27 mouse cellular contexts compared by ENCODE assay signal in genomic region chr12:84155523-84155871, GRCm38 (mm10). TPM values are rescaled to one million over a fixed set of nuclear protein-coding genes. Genes with fewer than 3 reads are reported as not detected.
A peak's percentile ranks its signal among the peaks of the same experiment; 100 is the strongest.
DNase-seq lines count a peak whose midpoint lies in the region; ATAC-seq lines count a peak whose summit lies in the region.
"Had no signal": no experiment of that assay in that cellular context is flagged by ENCODE, and none has a peak within 500 bp of the region (broad histone marks: within the 10 kb centered on the region; RNA-seq: fewer than 3 reads in every experiment).

No protein-coding gene starts in this region.

- ATAC-seq in heart, embryonic 11.5 days (replicated peaks; ENCODE audit: insufficient number of reproducible peaks, low FRiP score, low TSS enrichment), result no peak
- ATAC-seq in heart, embryonic 16.5 days (replicated peaks; ENCODE audit: extremely low read depth, insufficient read depth, low FRiP score), result no peak
- ATAC-seq: forebrain, embryonic 15.5 days; intestine, embryonic 15.5 days had no signal

- no peak overlapping the region for H3K4me2 ChIP-seq in heart, embryonic 11.5 days
- H3K4me2 ChIP-seq in heart, embryonic 16.5 days (ENCODE audit: low read depth, low read length), result no peak overlapping the region
- H3K4me2 ChIP-seq: forebrain, embryonic 15.5 days; intestine, embryonic 15.5 days; kidney, embryonic 15.5 days; liver, embryonic 13.5 days; midbrain, embryonic 11.5 days; neural tube, embryonic 12.5 days had no signal

- DNase-seq in heart, adult 11 months, result peak; percentile 91
- DNase-seq in heart, postnatal 25 days (ENCODE audit: low spot score), result no peak
- DNase-seq in brain, adult 2 months (ENCODE audit: low read depth, low spot score), result peak; percentile 78
- DNase-seq in cerebellum, adult 11-12 months, result peak; percentile 65
- DNase-seq in neural tube, embryonic 10.5 days (ENCODE audit: extremely low spot score, low spot score), result no peak
- no peak for DNase-seq in frontal cortex, postnatal 10 days (ENCODE audit: low spot score in 2 of 2)
- DNase-seq: B cell, adult 2 months; kidney, postnatal 4 days; layer of hippocampus, adult 9-11 months; liver, embryonic 13.5 days; lung, adult 2 months; right cerebral cortex, postnatal 25 days; spleen, adult 18-20 months had no signal

- no peak overlapping the region for H3K4me3 ChIP-seq in heart, embryonic 11.5 days (ENCODE audit: low read depth, low read length)
- H3K4me3 ChIP-seq in heart, embryonic 16.5 days (ENCODE audit: low read length), result no peak overlapping the region
- H3K4me3 ChIP-seq: embryonic facial prominence, embryonic 10.5 days; forebrain, embryonic 15.5 days; hindbrain, embryonic 10.5 days; intestine, embryonic 15.5 days; kidney, embryonic 15.5 days; left cerebral cortex, adult 2 months; liver, embryonic 13.5 days; neural tube, embryonic 12.5 days had no signal

- peaks cover 40% of the 10 kb centered on the region for H3K36me3 ChIP-seq in heart, embryonic 11.5 days (ENCODE audit: control insufficient read depth, insufficient read depth, low read length)
- peaks cover 47% of the 10 kb centered on the region for H3K36me3 ChIP-seq in heart, embryonic 16.5 days (ENCODE audit: control insufficient read depth, insufficient read depth)

- intact Hi-C loops in heart, postnatal 25 days (cut with DNase I), result no loop called here

- no peaks in the 10 kb centered on the region for H3K27me3 ChIP-seq in heart, embryonic 11.5 days (ENCODE audit: control insufficient read depth, insufficient read depth, low read length)
- no peaks in the 10 kb centered on the region for H3K27me3 ChIP-seq in heart, embryonic 16.5 days (ENCODE audit: control insufficient read depth, insufficient read depth, low read length)
- H3K27me3 ChIP-seq: CH12.LX; forebrain, embryonic 15.5 days; intestine, embryonic 15.5 days; kidney, embryonic 15.5 days; liver, embryonic 13.5 days; neural tube, embryonic 12.5 days had no signal

- peaks cover 34% of the 10 kb centered on the region for H3K4me1 ChIP-seq in heart, embryonic 11.5 days (ENCODE audit: control insufficient read depth, insufficient read depth, low read length)
- H3K4me1 ChIP-seq in heart, embryonic 16.5 days (ENCODE audit: control insufficient read depth, insufficient read depth, low read length), result peaks cover 21% of the 10 kb centered on the region
- H3K4me1 ChIP-seq: embryonic facial prominence, embryonic 10.5 days; forebrain, embryonic 15.5 days had no signal

- no peaks in the 10 kb centered on the region for H3K9me3 ChIP-seq in heart, embryonic 11.5 days (replicated peaks; ENCODE audit: control insufficient read depth, low read length)
- no peaks in the 10 kb centered on the region for H3K9me3 ChIP-seq in heart, embryonic 16.5 days (replicated peaks; ENCODE audit: control insufficient read depth, low read length)
- H3K9me3 ChIP-seq: embryonic facial prominence, embryonic 10.5 days; forebrain, embryonic 15.5 days; G1E; hindbrain, embryonic 10.5 days; intestine, embryonic 15.5 days; kidney, embryonic 15.5 days; liver, embryonic 13.5 days; neural tube, embryonic 12.5 days had no signal

- no peak overlapping the region for H3K9ac ChIP-seq in heart, embryonic 11.5 days (ENCODE audit: low read depth, low read length)
- H3K9ac ChIP-seq in heart, embryonic 16.5 days (ENCODE audit: low read length), result no peak overlapping the region
- H3K9ac ChIP-seq: forebrain, embryonic 15.5 days; intestine, embryonic 15.5 days; kidney, embryonic 15.5 days; liver, embryonic 13.5 days; neural tube, embryonic 12.5 days had no signal

- WGBS in heart, embryonic 11.5 days (ENCODE audit: insufficient replicate concordance), result 78% methylated on average over 2 of the region's 2 CpGs
- 45% methylated on average over 2 of the region's 2 CpGs for WGBS in heart, embryonic 16.5 days

- no peak overlapping the region for H3K27ac ChIP-seq in heart, embryonic 11.5 days (ENCODE audit: low read depth, low read length)
- peak overlapping the region; percentile 37 for H3K27ac ChIP-seq in heart, embryonic 16.5 days (ENCODE audit: low read length)
- H3K27ac ChIP-seq: embryonic facial prominence, embryonic 10.5 days; forebrain, embryonic 15.5 days; hindbrain, embryonic 10.5 days; intestine, embryonic 15.5 days; kidney, embryonic 15.5 days; left cerebral cortex, adult 2 months; neural tube, embryonic 12.5 days had no signal

RNA-seq across cellular contexts. Expression of gene Pnma1, which starts 7.2 kb away (rescaled TPM):
- 0.50 and 0.62 TPM in 2 replicates for polyA plus RNA-seq in heart, embryonic 11.5 days (2014; fragmentation: Nextera tagmentation; extraction: Ambion mirVana)
- 0.59 and 0.60 TPM in 2 replicates for polyA plus RNA-seq in heart, embryonic 16.5 days (2015; fragmentation: Nextera tagmentation; extraction: Ambion mirVana)
- under 1 TPM; 0.14 to 0.18 TPM for total RNA-seq in heart, postnatal 25 days (2021)
- polyA plus RNA-seq: adrenal gland, adult 2 months had no signal

RNA-seq across cellular contexts. Expression of gene Dnal1, which starts 41.3 kb away (rescaled TPM):
- 2.9 and 3.1 TPM in 2 replicates for polyA plus RNA-seq in heart, embryonic 11.5 days (2014; fragmentation: Nextera tagmentation; extraction: Ambion mirVana)
- polyA plus RNA-seq in heart, embryonic 16.5 days (2015; fragmentation: Nextera tagmentation; extraction: Ambion mirVana), result 3.5 and 4.0 TPM in 2 replicates
- 10 to 100 TPM in 1 of 2 experiments, 1 to 10 TPM in 1; 8.2 to 10.1 TPM for total RNA-seq in heart, postnatal 25 days (2021)
- total RNA-seq: monocyte, adult 5-6 weeks had no signal

RNA-seq across cellular contexts. Expression of gene Acot6, which starts 55.0 kb away (rescaled TPM):
- polyA plus RNA-seq in heart, embryonic 11.5 days (2014; fragmentation: Nextera tagmentation; extraction: Ambion mirVana), result 0.89 and 1.0 TPM in 2 replicates
- 0.85 and 1.3 TPM in 2 replicates for polyA plus RNA-seq in heart, embryonic 16.5 days (2015; fragmentation: Nextera tagmentation; extraction: Ambion mirVana)
- total RNA-seq in heart, postnatal 25 days (2021), result 1 to 10 TPM; 2.2 to 2.4 TPM
- polyA plus RNA-seq: G1E had no signal

Comparison
In these comparisons a context has a peak if more than half of its experiments do, and no peak if none do; other contexts are left out.
1. DNase-seq: peak in heart, adult 11 months (single experiment), brain, adult 2 months (single experiment) and cerebellum, adult 11-12 months (single experiment); none in heart, postnatal 25 days (single experiment), neural tube, embryonic 10.5 days (single experiment) and frontal cortex, postnatal 10 days (0 of 2).